Mouse (Mus musculus) cerebellum, postnatal 25 days (tissue): ENCODE measurements around the gene Acadm.

Experiments used
- DNase-seq, 2 experiments: peaks; one replicate each; pipeline ENCODE4 v3.0.0; 2021; ENCODE audit warnings: mixed read lengths in 2 of 2

The Acadm gene

GRCm38 (mm10) chr3:153897216-153897615 is 47.2 kb downstream of the Acadm start:
- DNase-seq: no peak

GRCm38 (mm10) chr3:153895454-153895853 is 49.0 kb downstream of the Acadm start:
- DNase-seq: no peak

GRCm38 (mm10) chr3:153889188-153889781 is 55.1 kb downstream of the Acadm start:
- no peak for DNase-seq

GRCm38 (mm10) chr3:153888141-153888540 is 56.3 kb downstream of the Acadm start:
- DNase-seq: no peak

GRCm38 (mm10) chr3:153886296-153886695 is 58.1 kb downstream of the Acadm start:
- DNase-seq: no peak
